Mouse (Mus musculus) C2C12 (cell line): Measurements from ENCODE around the gene Cyb561d1.

Source experiments
- CEBPB ChIP-seq: IDR thresholded peaks from one replicate; pipeline ENCODE4 v1.6.1; 2011; ENCODE audit warnings: low read depth, mild to moderate bottlenecking, control low read depth, moderate library complexity
- CTCF ChIP-seq: IDR thresholded peaks from one replicate; pipeline ENCODE4 v1.5.1; 2011; ENCODE audit not compliant: control insufficient read depth, insufficient read depth, insufficient read length
- FOSL1 ChIP-seq: IDR thresholded peaks from one replicate; pipeline ENCODE4 v1.8.0; 2011; ENCODE audit warnings: mild to moderate bottlenecking, low read length; ENCODE audit not compliant: poor library complexity, insufficient read depth, severe bottlenecking
- MAX ChIP-seq: IDR thresholded peaks from one replicate; pipeline ENCODE4 v1.6.1; 2011; ENCODE audit warnings: mild to moderate bottlenecking, control low read depth
- MYOG ChIP-seq: IDR thresholded peaks from one replicate; pipeline ENCODE4 v1.6.1; 2011; ENCODE audit not compliant: control insufficient read depth, insufficient read length; ENCODE audit errors: extremely low read depth

DNA sequence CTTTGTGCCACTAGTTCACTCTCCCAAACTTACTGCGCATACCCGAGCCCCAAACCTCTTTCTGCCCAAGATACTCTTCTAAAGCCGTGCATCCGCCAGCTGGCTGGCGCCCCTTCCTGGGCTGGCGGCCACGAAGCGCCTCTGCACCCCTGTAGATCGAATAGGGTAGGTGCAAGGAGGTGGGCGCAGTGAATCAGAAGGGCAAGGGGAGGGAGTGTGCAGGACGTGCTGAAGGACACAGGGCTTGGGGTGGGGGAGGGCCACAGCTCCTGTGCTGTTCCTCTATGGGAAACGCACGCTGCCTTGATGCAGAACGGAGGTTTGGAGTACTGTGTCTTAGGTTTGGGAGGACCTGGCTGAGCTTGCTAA lies 9.7 kb upstream of the Cyb561d1 start, which contains the start of gene Atxn7l2:
- TF ChIP-seq CTCF (no peak), MYOG (no peak), FOSL1 (no peak), CEBPB (no peak), MAX (no peak)
